Mouse (Mus musculus) intestine, embryonic 16.5 days (tissue): ENCODE data around the gene Pnkd. TPM values are rescaled to one million over a fixed set of nuclear protein-coding genes. Genes with fewer than 3 reads are reported as not detected.

Source experiments
- ATAC-seq: fragments of 200-750 bp; cut with Nextera tagmentation; 2 replicates; pipeline ENCODE4 v1.8.0; 2017; ENCODE audit warnings: moderate TSS enrichment, moderate library complexity
- H3K27ac ChIP-seq: fragments of 300-500 bp; sonication (generic); 2 replicates; pipeline ENCODE4 v1.5.1; 2014; ENCODE audit warnings: mild to moderate bottlenecking, low read length
- H3K27me3 ChIP-seq: fragments of 300-500 bp; sonication (generic); replicated peaks from 2 replicates; pipeline ENCODE4 v1.6.1; 2014; ENCODE audit warnings: low read length, control low read depth, mixed read lengths; ENCODE audit not compliant: control insufficient read depth, insufficient read depth
- H3K36me3 ChIP-seq: fragments of 300-500 bp; sonication (generic); 2 replicates; pipeline ENCODE4 v1.6.1; 2014; ENCODE audit warnings: low read length, control low read depth; ENCODE audit not compliant: control insufficient read depth, insufficient read depth
- H3K4me1 ChIP-seq: fragments of 300-500 bp; sonication (generic); 2 replicates; pipeline ENCODE4 v1.6.1; 2014; ENCODE audit warnings: low read length, control low read depth, mixed read lengths; ENCODE audit not compliant: control insufficient read depth, insufficient read depth
- H3K4me2 ChIP-seq: fragments of 300-500 bp; sonication (generic); 2 replicates; pipeline ENCODE4 v1.6.1; 2014; ENCODE audit warnings: low read depth, low read length, control low read depth
- H3K4me3 ChIP-seq: fragments of 300-500 bp; sonication (generic); 2 replicates; pipeline ENCODE4 v1.5.1; 2014; ENCODE audit warnings: mild to moderate bottlenecking, low read length
- H3K9ac ChIP-seq: fragments of 300-500 bp; sonication (generic); 2 replicates; pipeline ENCODE4 v1.6.1; 2014; ENCODE audit warnings: low read depth, low read length
- H3K9me3 ChIP-seq: fragments of 300-500 bp; sonication (generic); 2 replicates; pipeline ENCODE4 v1.6.1; 2016; ENCODE audit warnings: low read length, control low read depth; ENCODE audit not compliant: control insufficient read depth
- WGBS: fragments of 180-500 bp; shearing (Covaris S2); extraction: QIAGEN DNeasy Blood & Tissue Kit; methylation state at CpG from one replicate; pipeline ENCODE4 v1.1.7; 2014; 5-methylcytosine and 5-hydroxymethylcytosine counted together
- polyA plus RNA-seq: library from polyadenylated mRNA; unstranded; fragments of >200 nt; fragmentation: Nextera tagmentation; extraction: Ambion mirVana; gene quantifications from 2 replicates; pipeline ENCODE4 v1.2.1, GENCODE M21; 2015

Pnkd gene
- polyA plus RNA-seq, result 139 and 148 TPM in 2 replicates

DNA sequence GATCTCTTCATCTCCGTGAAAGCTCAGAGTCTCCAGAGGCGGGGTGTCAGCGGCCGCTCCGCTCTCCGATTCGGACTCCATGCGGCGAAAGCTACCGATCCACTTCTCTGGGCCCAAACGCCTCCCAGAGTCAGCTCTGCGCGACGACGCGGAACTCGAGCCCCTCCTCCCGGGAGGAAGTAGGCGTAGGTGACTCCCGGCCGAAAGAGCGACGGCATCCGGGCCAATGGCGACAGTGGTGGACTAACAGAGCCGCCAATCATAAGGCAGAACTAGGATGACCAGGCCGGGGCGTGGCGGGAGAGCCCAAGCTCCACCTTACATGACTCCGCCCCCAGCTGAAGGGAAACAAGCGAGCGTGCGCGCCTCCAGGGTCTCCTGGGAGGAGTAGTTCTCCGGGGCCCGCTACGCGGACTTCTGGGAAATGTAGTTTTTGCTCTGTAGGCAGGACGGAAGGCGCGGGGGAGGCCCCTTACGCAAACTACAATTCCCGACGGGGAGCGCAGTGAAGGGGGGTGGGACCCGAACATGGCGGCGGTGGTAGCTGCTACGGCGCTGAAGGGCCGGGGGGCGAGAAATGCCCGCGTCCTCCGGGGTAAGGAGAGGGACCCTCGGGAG, at the start of gene Pnkd, which contains the start of gene Aamp:
Pnkd (plus strand) TSS at position 388 of the 618 bp plus-strand sequence.
Aamp (minus strand) TSS at position 196 of the 618 bp plus-strand sequence.
- peaks cover 20% of the 10 kb centered on the region for H3K36me3 ChIP-seq
- ATAC-seq, result peak; percentile 97
- peaks cover 33% of the 10 kb centered on the region for H3K4me1 ChIP-seq
- peak within 1 kb of the TSS; percentile 78 for H3K4me3 ChIP-seq
- H3K9ac ChIP-seq, result peak within 1 kb of the TSS; percentile 85
- H3K9me3 ChIP-seq, result no peaks in the 10 kb centered on the region
- H3K27me3 ChIP-seq, result no peaks in the 10 kb centered on the region
- peak within 1 kb of the TSS; percentile 74 for H3K27ac ChIP-seq
- under 1% methylated on average over 56 of the region's 56 CpGs for WGBS
- H3K4me2 ChIP-seq, result peak within 1 kb of the TSS; percentile 81

- Histone ChIP-seq H3K4me1 (peaks cover 29% of the 10 kb centered on the region), H3K27me3 (no peaks in the 10 kb centered on the region), H3K4me3 (peak within 1 kb of the TSS; percentile 98), H3K9ac (peak within 1 kb of the TSS; percentile 99), H3K27ac (peak within 1 kb of the TSS; percentile 93), H3K9me3 (no peaks in the 10 kb centered on the region), H3K4me2 (peak within 1 kb of the TSS; percentile 68), H3K36me3 (no peaks in the 10 kb centered on the region)
- WGBS, result under 1% methylated on average over 55 of the region's 55 CpGs
- peak; percentile 90 for ATAC-seq
Measured at GRCm38 (mm10) chr1:74235938-74236589, 48.7 kb upstream of the Pnkd start, which contains the start of gene Arpc2. Gene Arpc2 (plus strand): TSS chr1:74236084.

DNA sequence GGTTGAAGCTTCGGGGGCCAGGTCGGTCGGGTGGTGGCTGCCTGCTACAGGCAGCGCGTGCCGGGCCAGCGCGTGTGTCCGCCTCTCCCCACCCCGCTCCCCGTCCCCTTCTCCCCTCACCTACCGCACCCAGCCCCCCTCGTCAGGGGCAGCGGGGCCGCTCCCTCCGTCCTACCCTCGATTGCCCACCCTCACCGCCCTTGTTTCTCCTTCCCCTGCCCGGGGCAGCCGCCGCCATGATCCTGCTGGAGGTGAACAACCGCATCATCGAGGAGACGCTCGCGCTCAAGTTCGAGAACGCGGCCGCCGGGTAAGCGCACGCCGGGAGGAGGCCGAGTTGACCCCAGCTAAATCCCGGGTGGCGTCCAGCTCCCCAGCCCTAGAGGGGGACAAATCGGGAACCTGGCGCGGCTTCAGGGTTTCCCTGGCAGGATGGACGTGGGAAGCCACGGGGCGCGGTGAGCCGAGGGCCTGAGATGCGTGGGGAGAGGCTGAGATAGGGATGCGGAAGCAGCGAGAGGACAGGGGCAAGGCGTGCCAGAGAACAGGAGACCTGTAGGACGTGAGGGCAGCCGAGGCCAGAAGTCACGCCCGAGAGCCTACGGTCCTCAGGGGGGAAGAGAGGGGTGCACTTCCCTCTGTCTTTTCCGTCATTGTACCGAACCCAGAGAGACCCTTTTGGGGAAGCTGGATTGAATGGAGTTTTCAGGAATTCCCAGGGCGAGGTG, 48.0 kb upstream of the Pnkd start:
- Histone ChIP-seq H3K36me3 (no peaks in the 10 kb centered on the region), H3K9me3 (no peaks in the 10 kb centered on the region), H3K27me3 (no peaks in the 10 kb centered on the region), H3K4me1 (peaks cover 31% of the 10 kb centered on the region), H3K9ac (peak overlapping the region; percentile 99), H3K27ac (peak overlapping the region; percentile 93), H3K4me2 (peak overlapping the region; percentile 68), H3K4me3 (peak overlapping the region; percentile 98)
- ATAC-seq, result peak; percentile 61
- under 1% methylated on average over 54 of the region's 57 CpGs for WGBS

GRCm38 (mm10) chr1:74237671-74238070, 47.1 kb upstream of the Pnkd start:
- Histone ChIP-seq H3K4me2 (peak overlapping the region; percentile 64), H3K27ac (peak overlapping the region; percentile 93), H3K4me1 (peaks cover 34% of the 10 kb centered on the region), H3K9me3 (no peaks in the 10 kb centered on the region), H3K4me3 (peak overlapping the region; percentile 98), H3K27me3 (no peaks in the 10 kb centered on the region), H3K36me3 (no peaks in the 10 kb centered on the region), H3K9ac (peak overlapping the region; percentile 99)
- 18% methylated on average over 5 of the region's 5 CpGs for WGBS
- ATAC-seq, result no peak

DNA sequence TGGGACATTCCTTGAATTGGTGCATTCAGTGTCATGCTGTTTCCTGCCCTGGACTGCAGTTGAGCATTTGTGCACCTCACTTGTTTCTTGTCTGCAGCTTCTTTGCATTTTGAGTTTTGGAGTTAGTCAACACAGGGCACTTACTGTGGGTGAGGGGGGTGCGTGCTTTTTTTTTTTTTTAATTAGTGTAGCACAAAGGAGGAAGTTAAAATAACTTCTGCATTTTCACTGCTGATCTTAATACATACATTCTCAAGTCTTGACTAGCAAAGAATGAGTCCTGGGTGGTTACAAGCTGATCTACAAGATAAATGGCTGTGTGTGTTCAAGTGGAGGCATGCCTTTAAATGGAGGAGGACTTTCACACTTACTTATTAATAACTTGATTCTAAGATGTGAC, 46.6 kb upstream of the Pnkd start:
- Histone ChIP-seq H3K4me2 (peak overlapping the region; percentile 64), H3K9me3 (no peaks in the 10 kb centered on the region), H3K9ac (peak overlapping the region; percentile 99), H3K36me3 (no peaks in the 10 kb centered on the region), H3K27ac (peak overlapping the region; percentile 93), H3K4me3 (peak overlapping the region; percentile 98), H3K27me3 (no peaks in the 10 kb centered on the region), H3K4me1 (peaks cover 34% of the 10 kb centered on the region)
- no peak for ATAC-seq
- WGBS, result 57% methylated on average over 1 of the region's 1 CpGs

DNA sequence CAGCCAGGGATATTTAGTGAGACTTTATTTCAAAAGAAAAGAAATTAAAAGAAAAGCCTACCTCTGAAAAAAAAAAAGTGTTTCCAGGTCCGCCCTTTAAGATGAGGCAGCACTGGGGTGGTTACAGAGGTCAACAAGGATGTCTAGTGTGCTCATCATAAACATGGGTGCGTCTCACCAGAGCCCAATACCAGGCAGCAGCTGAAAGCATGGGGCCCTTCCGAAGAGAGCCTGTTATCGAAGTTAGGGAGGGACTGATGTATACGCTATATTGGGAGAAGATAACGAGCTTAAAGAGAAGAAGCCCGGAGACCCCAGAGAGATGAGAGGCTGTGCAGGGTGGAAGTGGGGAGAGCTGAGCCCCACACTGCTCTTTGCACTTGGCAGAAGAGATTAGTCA, 45.6 kb upstream of the Pnkd start:
- Histone ChIP-seq H3K36me3 (no peaks in the 10 kb centered on the region), H3K9ac (peak overlapping the region; percentile 54; the same call in 1 of the 2 replicates), H3K4me1 (peaks cover 42% of the 10 kb centered on the region), H3K4me3 (peak overlapping the region; percentile 98), H3K27me3 (no peaks in the 10 kb centered on the region), H3K9me3 (no peaks in the 10 kb centered on the region), H3K27ac (peak overlapping the region; percentile 93), H3K4me2 (peak overlapping the region; percentile 64)
- peak; percentile 47 for ATAC-seq
- 13% methylated on average over 7 of the region's 7 CpGs for WGBS

DNA sequence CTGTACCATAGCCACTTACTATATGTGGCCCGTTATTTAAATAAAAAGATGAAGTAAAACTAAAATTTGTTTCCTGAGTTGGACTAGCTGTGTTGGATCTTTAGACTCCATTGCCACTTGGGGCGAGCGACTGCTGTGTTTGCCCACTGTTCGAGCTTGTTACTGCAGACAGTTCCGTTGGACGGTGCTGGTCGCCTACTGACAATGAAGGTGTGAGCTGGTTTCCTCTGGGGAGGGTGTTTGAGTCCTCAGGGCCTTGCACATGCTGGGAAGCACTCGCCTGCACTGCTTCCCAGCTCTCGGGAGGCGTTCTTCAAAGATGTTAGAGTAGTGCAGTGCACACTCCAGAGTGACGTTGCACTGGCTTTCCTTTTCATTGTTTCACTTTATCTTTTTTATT, 45.1 kb upstream of the Pnkd start:
- Histone ChIP-seq H3K9me3 (no peaks in the 10 kb centered on the region), H3K4me1 (peaks cover 45% of the 10 kb centered on the region), H3K27ac (peak overlapping the region; percentile 93), H3K4me2 (peak overlapping the region; percentile 64), H3K4me3 (peak overlapping the region; percentile 98), H3K27me3 (no peaks in the 10 kb centered on the region), H3K36me3 (no peaks in the 10 kb centered on the region), H3K9ac (peak overlapping the region; percentile 54; the same call in 1 of the 2 replicates)
- ATAC-seq, result no peak
- WGBS, result 28% methylated on average over 11 of the region's 11 CpGs

GRCm38 (mm10) chr1:74240311-74240710, 44.4 kb upstream of the Pnkd start:
- ATAC-seq, result no peak
- Histone ChIP-seq H3K27me3 (no peaks in the 10 kb centered on the region), H3K27ac (peak overlapping the region; percentile 43), H3K4me2 (peak overlapping the region; percentile 21; the same call in 1 of the 2 replicates), H3K4me1 (peaks cover 47% of the 10 kb centered on the region), H3K36me3 (no peaks in the 10 kb centered on the region), H3K9ac (no peak overlapping the region; the same call in 1 of the 2 replicates), H3K4me3 (no peak overlapping the region), H3K9me3 (no peaks in the 10 kb centered on the region)
- 30% methylated on average over 6 of the region's 6 CpGs for WGBS

GRCm38 (mm10) chr1:74240832-74241231, 43.9 kb upstream of the Pnkd start:
- Histone ChIP-seq H3K9me3 (no peaks in the 10 kb centered on the region), H3K4me1 (peaks cover 50% of the 10 kb centered on the region), H3K4me3 (no peak overlapping the region), H3K4me2 (0 out of 2 replicates have a peak overlapping the region, but pooled peaks have one; percentile 21), H3K27me3 (no peaks in the 10 kb centered on the region), H3K9ac (no peak overlapping the region), H3K27ac (peak overlapping the region; percentile 27; the same call in 1 of the 2 replicates), H3K36me3 (no peaks in the 10 kb centered on the region)
- no peak for ATAC-seq
- 46% methylated on average over 4 of the region's 4 CpGs for WGBS
